Mouse (Mus musculus): ENCODE measurements around the gene Gcm2.
A peak's percentile ranks its signal among the peaks of the same experiment; 100 is the strongest.

The Gcm2 gene

GRCm38 (mm10) chr13:41079421-41079780 lies 31.4 kb downstream of the Gcm2 start, which contains the start of gene Mak:
Mak (minus strand) TSS chr13:41079706.
- peak; percentile 78 for DNase-seq

DNA sequence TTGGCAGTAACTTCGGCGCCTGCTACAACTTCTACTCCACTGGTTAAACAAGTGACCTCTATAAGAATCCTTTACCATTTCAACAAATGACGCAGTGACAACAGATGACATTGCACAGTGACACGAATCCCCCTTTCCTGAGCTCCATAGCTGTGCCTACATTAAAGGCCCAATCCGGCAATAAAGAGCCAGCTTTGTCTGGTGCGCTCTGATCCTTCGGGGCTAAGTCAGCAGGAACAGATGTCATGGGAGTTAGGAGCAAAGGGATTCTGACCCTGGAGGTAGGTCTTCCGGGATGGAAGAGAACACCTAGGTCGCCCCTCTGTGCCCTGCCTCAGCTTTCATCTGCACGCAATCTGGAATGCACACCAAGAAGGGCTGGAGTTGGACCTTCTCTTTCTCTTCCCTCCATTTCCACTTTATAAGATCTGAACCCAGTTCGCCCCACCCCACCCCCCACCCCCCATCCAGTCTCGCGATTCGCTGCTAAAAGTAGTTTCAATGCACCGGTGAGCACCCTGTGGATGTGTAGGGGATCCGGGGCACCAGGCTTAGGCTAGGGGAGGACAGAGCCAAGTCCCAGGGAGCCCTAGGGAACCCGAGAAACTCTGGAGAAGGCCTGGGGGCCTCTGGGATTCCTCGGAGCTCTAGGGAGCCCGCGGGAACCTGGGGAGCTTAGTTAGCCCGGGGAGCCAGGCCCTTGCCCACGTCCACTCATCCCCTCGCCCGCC lies 32.0 kb downstream of the Gcm2 start:
- no peak for DNase-seq

DNA sequence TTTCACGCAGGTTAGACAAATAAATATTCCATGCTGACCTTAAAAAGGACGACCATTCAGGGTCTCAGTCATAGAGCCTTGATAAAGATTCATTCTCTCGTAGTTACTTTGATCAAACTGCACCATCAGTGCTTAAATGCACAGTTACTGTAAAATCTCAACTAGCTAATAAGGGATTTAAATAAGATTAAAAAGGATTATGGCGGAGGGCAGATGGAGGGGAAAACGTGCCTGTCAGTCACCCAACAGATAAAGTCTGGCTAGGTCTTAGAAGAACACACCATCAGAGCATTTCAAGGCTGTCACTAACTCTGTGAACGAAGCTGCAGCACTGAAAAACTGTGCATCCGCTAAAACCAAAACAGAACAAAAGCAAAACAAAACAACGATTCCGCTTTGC lies 32.9 kb downstream of the Gcm2 start:
- no peak for DNase-seq

DNA sequence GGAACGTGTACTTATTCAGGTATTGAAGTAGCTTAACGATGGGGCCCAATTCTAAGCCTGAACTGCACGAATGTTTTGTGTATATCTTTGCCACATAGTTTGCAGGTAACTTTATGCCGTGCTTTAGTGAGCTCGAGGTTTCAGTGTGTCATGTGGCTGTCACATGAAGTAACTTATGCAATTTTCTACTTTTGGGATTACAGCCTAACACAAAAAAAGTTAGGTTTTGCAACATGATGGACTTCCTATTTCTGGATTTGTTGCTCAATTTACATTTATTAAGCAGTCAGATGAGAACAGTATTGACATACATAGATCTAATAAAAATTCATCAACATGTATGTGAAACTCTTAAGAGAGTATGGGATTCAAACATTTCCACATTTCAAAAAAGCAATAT lies 37.0 kb downstream of the Gcm2 start:
- DNase-seq: no peak

GRCm38 (mm10) chr13:41071617-41072016 lies 39.2 kb downstream of the Gcm2 start:
- no peak for DNase-seq

DNA sequence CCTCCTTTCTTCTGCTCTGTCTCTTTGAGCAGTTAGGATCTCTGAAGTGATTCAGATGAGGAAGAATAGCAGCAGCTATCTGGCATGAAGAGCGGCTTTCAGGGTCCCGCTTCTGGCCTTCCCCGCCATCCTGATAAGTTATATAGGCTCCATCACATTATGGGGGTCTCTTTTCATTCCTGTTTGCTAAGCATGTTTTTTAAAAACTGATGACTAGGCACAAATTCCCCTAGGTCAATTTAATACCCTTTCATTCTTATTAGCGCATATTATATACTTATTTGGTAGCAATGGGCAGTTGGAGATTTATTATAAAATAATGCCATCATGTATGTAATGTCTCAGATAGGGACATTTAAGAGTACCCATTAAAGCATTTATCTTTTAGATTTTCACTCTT lies 43.2 kb downstream of the Gcm2 start:
- DNase-seq: no peak

- DNase-seq: no peak
Measured at GRCm38 (mm10) chr13:41051965-41052364, 58.9 kb downstream of the Gcm2 start.

All from kidney, adult 18-20 months (tissue).